Mouse (Mus musculus): ENCODE measurements at regions not wholly inside any gene's neighbourhood (a gene's known extent, or its start where the extent isn't known, plus 50 kb on each side); places are given as distances from the start of the nearest gene placed in this dataset.
A peak's percentile ranks its signal among the peaks of the same experiment; 100 is the strongest.

GRCm38 (mm10) chr5:119137821-119138221, 532.6 kb upstream of the Tbx3 start:
- WGBS: 74% methylated on average over 10 of the region's 10 CpGs
- Histone ChIP-seq H3K4me3 (no peak overlapping the region), H3K27me3 (replicated peaks; ENCODE audit: low read depth, poor library complexity, severe bottlenecking) (peaks cover 80% of the 10 kb centered on the region), H3K9me3 (no peaks in the 10 kb centered on the region), H3K36me3 (replicated peaks) (no peaks in the 10 kb centered on the region), H3K4me1 (peaks cover 53% of the 10 kb centered on the region), H3K27ac (replicated peaks) (0 out of 2 replicates have a peak overlapping the region, but pooled peaks have one; percentile 48)
- DNase-seq (ENCODE audit: low spot score): no peak

GRCm38 (mm10) chr5:119138293-119138692, 532.2 kb upstream of the Tbx3 start:
- peak overlapping the region; percentile 52 for H3K27ac ChIP-seq (replicated peaks)
- DNase-seq (ENCODE audit: low spot score): no peak
- peaks cover 80% of the 10 kb centered on the region for H3K27me3 ChIP-seq (replicated peaks; ENCODE audit: low read depth, poor library complexity, severe bottlenecking)
- H3K4me1 ChIP-seq: peaks cover 52% of the 10 kb centered on the region
- H3K4me3 ChIP-seq: no peak overlapping the region
- H3K9me3 ChIP-seq: no peaks in the 10 kb centered on the region
- H3K36me3 ChIP-seq (replicated peaks): no peaks in the 10 kb centered on the region
- 50% methylated on average over 14 of the region's 14 CpGs for WGBS

- Histone ChIP-seq H3K4me1 (peaks cover 48% of the 10 kb centered on the region), H3K27ac (replicated peaks) (peak overlapping the region; percentile 66), H3K36me3 (replicated peaks) (no peaks in the 10 kb centered on the region), H3K9me3 (no peaks in the 10 kb centered on the region), H3K4me3 (no peak overlapping the region), H3K27me3 (replicated peaks; ENCODE audit: low read depth, poor library complexity, severe bottlenecking) (peaks cover 78% of the 10 kb centered on the region)
- WGBS: 36% methylated on average over 7 of the region's 7 CpGs
- no peak for DNase-seq (ENCODE audit: low spot score)
These were observed 531.1 kb upstream of the Tbx3 start for GRCm38 (mm10) chr5:119139336-119139735.

- DNase-seq (ENCODE audit: low spot score): no peak
- H3K27me3 ChIP-seq (replicated peaks; ENCODE audit: low read depth, poor library complexity, severe bottlenecking): peaks cover 73% of the 10 kb centered on the region
- H3K36me3 ChIP-seq (replicated peaks): no peaks in the 10 kb centered on the region
- H3K4me1 ChIP-seq: peaks cover 48% of the 10 kb centered on the region
- H3K4me3 ChIP-seq: no peak overlapping the region
- WGBS: 87% methylated on average over 6 of the region's 6 CpGs
- H3K9me3 ChIP-seq: no peaks in the 10 kb centered on the region
- no peak overlapping the region for H3K27ac ChIP-seq (replicated peaks)
These were observed 530.7 kb upstream of the Tbx3 start for GRCm38 (mm10) chr5:119139816-119140215.

- WGBS: 29% methylated on average over 8 of the region's 8 CpGs
- Histone ChIP-seq H3K9me3 (peaks cover 6% of the 10 kb centered on the region; the same call in 1 of the 2 replicates), H3K27me3 (replicated peaks; ENCODE audit: low read depth, poor library complexity, severe bottlenecking) (peaks cover 38% of the 10 kb centered on the region), H3K36me3 (replicated peaks) (no peaks in the 10 kb centered on the region), H3K27ac (replicated peaks) (0 out of 2 replicates have a peak overlapping the region, but pooled peaks have one; percentile 49), H3K4me3 (no peak overlapping the region), H3K4me1 (peaks cover 36% of the 10 kb centered on the region)
- peak; percentile 65 for DNase-seq (ENCODE audit: low spot score)
These were observed 527.1 kb upstream of the Tbx3 start for GRCm38 (mm10) chr5:119143411-119143810.

- DNase-seq (ENCODE audit: low spot score): peak; percentile 86
- Histone ChIP-seq H3K36me3 (replicated peaks) (no peaks in the 10 kb centered on the region), H3K27me3 (replicated peaks; ENCODE audit: low read depth, poor library complexity, severe bottlenecking) (peaks cover 10% of the 10 kb centered on the region), H3K9me3 (peaks cover 8% of the 10 kb centered on the region; the same call in 1 of the 2 replicates), H3K4me3 (no peak overlapping the region), H3K4me1 (peaks cover 17% of the 10 kb centered on the region), H3K27ac (replicated peaks) (peak overlapping the region; percentile 31; the same call in 1 of the 2 replicates)
- 53% methylated on average over 25 of the region's 25 CpGs for WGBS
These were observed 520.9 kb upstream of the Tbx3 start for GRCm38 (mm10) chr5:119149389-119150185.

GRCm38 (mm10) chr5:119153086-119153485, 517.4 kb upstream of the Tbx3 start:
- Histone ChIP-seq H3K27me3 (replicated peaks; ENCODE audit: low read depth, poor library complexity, severe bottlenecking) (peaks cover 10% of the 10 kb centered on the region), H3K4me3 (no peak overlapping the region), H3K9me3 (peaks cover 8% of the 10 kb centered on the region; the same call in 1 of the 2 replicates), H3K4me1 (peaks cover 17% of the 10 kb centered on the region), H3K27ac (replicated peaks) (no peak overlapping the region), H3K36me3 (replicated peaks) (no peaks in the 10 kb centered on the region)
- WGBS: 90% methylated on average over 5 of the region's 5 CpGs
- DNase-seq (ENCODE audit: low spot score): no peak

GRCm38 (mm10) chr5:119156638-119157037, 513.8 kb upstream of the Tbx3 start:
- Histone ChIP-seq H3K9me3 (peaks cover 8% of the 10 kb centered on the region; the same call in 1 of the 2 replicates), H3K4me3 (no peak overlapping the region), H3K27ac (replicated peaks) (no peak overlapping the region), H3K4me1 (peaks cover 3% of the 10 kb centered on the region; the same call in 1 of the 2 replicates), H3K27me3 (replicated peaks; ENCODE audit: low read depth, poor library complexity, severe bottlenecking) (peaks cover 9% of the 10 kb centered on the region), H3K36me3 (replicated peaks) (no peaks in the 10 kb centered on the region)
- WGBS: 89% methylated on average over 6 of the region's 6 CpGs
- no peak for DNase-seq (ENCODE audit: low spot score)

- WGBS: 86% methylated on average over 4 of the region's 4 CpGs
- no peaks in the 10 kb centered on the region for H3K36me3 ChIP-seq (replicated peaks)
- no peak overlapping the region for H3K4me3 ChIP-seq
- DNase-seq (ENCODE audit: low spot score): no peak
- no peak overlapping the region for H3K27ac ChIP-seq (replicated peaks)
- peaks cover 3% of the 10 kb centered on the region; the same call in 1 of the 2 replicates for H3K4me1 ChIP-seq
- H3K27me3 ChIP-seq (replicated peaks; ENCODE audit: low read depth, poor library complexity, severe bottlenecking): no peaks in the 10 kb centered on the region; the same call in 1 of the 2 replicates
- peaks cover 8% of the 10 kb centered on the region; the same call in 1 of the 2 replicates for H3K9me3 ChIP-seq
These were observed 512.3 kb upstream of the Tbx3 start for GRCm38 (mm10) chr5:119158171-119158570.

GRCm38 (mm10) chr5:119162132-119162675, 508.3 kb upstream of the Tbx3 start:
- Histone ChIP-seq H3K4me1 (peaks cover 3% of the 10 kb centered on the region; the same call in 1 of the 2 replicates), H3K4me3 (no peak overlapping the region), H3K27me3 (replicated peaks; ENCODE audit: low read depth, poor library complexity, severe bottlenecking) (no peaks in the 10 kb centered on the region; the same call in 1 of the 2 replicates), H3K9me3 (0 out of 2 replicates have a peak, but pooled peaks cover under 1% of the 10 kb centered on the region), H3K36me3 (replicated peaks) (no peaks in the 10 kb centered on the region), H3K27ac (replicated peaks) (no peak overlapping the region)
- WGBS: 87% methylated on average over 13 of the region's 13 CpGs
- DNase-seq (ENCODE audit: low spot score): no peak

- H3K9me3 ChIP-seq: no peaks in the 10 kb centered on the region
- DNase-seq (ENCODE audit: low spot score): no peak
- H3K27ac ChIP-seq (replicated peaks): no peak overlapping the region
- H3K27me3 ChIP-seq (replicated peaks; ENCODE audit: low read depth, poor library complexity, severe bottlenecking): no peaks in the 10 kb centered on the region
- H3K4me3 ChIP-seq: no peak overlapping the region
- no peaks in the 10 kb centered on the region for H3K36me3 ChIP-seq (replicated peaks)
- peaks cover 7% of the 10 kb centered on the region for H3K4me1 ChIP-seq
- 90% methylated on average over 17 of the region's 17 CpGs for WGBS
These were observed 502.8 kb upstream of the Tbx3 start for GRCm38 (mm10) chr5:119167718-119168117.

GRCm38 (mm10) chr5:119169274-119169673, 501.2 kb upstream of the Tbx3 start:
- Histone ChIP-seq H3K9me3 (no peaks in the 10 kb centered on the region), H3K27me3 (replicated peaks; ENCODE audit: low read depth, poor library complexity, severe bottlenecking) (no peaks in the 10 kb centered on the region), H3K4me3 (no peak overlapping the region), H3K27ac (replicated peaks) (no peak overlapping the region), H3K36me3 (replicated peaks) (no peaks in the 10 kb centered on the region), H3K4me1 (peaks cover 7% of the 10 kb centered on the region)
- WGBS: 92% methylated on average over 7 of the region's 7 CpGs
- DNase-seq (ENCODE audit: low spot score): no peak

- H3K9me3 ChIP-seq: no peaks in the 10 kb centered on the region
- H3K4me3 ChIP-seq: no peak overlapping the region
- H3K36me3 ChIP-seq (replicated peaks): no peaks in the 10 kb centered on the region
- WGBS: 80% methylated on average over 1 of the region's 1 CpGs
- H3K27ac ChIP-seq (replicated peaks): no peak overlapping the region
- DNase-seq (ENCODE audit: low spot score): no peak
- H3K4me1 ChIP-seq: peaks cover 7% of the 10 kb centered on the region
- H3K27me3 ChIP-seq (replicated peaks; ENCODE audit: low read depth, poor library complexity, severe bottlenecking): no peaks in the 10 kb centered on the region
These were observed 498.8 kb upstream of the Tbx3 start for GRCm38 (mm10) chr5:119171626-119172025.
